Mouse (Mus musculus) CH12.LX (cell line): Measurements from ENCODE around the gene Chst8. TPM values are rescaled to one million over a fixed set of nuclear protein-coding genes. Genes with fewer than 3 reads are reported as not detected.

Source experiments
- DNase-seq: peaks from one replicate; pipeline ENCODE4 v3.0.0-alpha.2; 2013; ENCODE audit errors: extremely low read depth
- H3K27ac ChIP-seq: 2 replicates; pipeline ENCODE4 v1.5.1; 2012; ENCODE audit warnings: low read depth, mild to moderate bottlenecking, control low read depth, moderate library complexity; ENCODE audit not compliant: insufficient read depth
- H3K27me3 ChIP-seq: replicated peaks from 2 replicates; pipeline ENCODE3; 2012; ENCODE audit warnings: inconsistent platforms
- H3K36me3 ChIP-seq, 2 experiments: replicated peaks in 1 of 2; 2 replicates each; pipeline versions ENCODE3 to v1.6.1; 2012; ENCODE audit warnings: inconsistent platforms in 1 of 2, low read length in 1 of 2, mild to moderate bottlenecking in 1 of 2, mixed read lengths in 1 of 2, moderate library complexity in 1 of 2; ENCODE audit not compliant: control insufficient read depth in 1 of 2, insufficient read depth in 1 of 2
- H3K4me1 ChIP-seq, 2 experiments: 2 replicates each; pipeline ENCODE4 v1.6.1; 2012; ENCODE audit warnings: inconsistent platforms in 1 of 2, moderate library complexity in 1 of 2; ENCODE audit not compliant: insufficient read depth in 2 of 2, control insufficient read depth in 1 of 2
- H3K4me2 ChIP-seq: 2 replicates; pipeline ENCODE4 v1.6.1; 2012; ENCODE audit warnings: low read depth, mild to moderate bottlenecking, control low read depth; ENCODE audit not compliant: poor library complexity, insufficient read depth, severe bottlenecking
- H3K4me3 ChIP-seq, 3 experiments: fragments of 150-350 bp in 1 of 3; sonication (generic) in 1 of 3; replicated peaks in 1 of 3; 2 replicates each; pipeline versions ENCODE3 to v1.5.1; 2011 to 2012; ENCODE audit warnings: low read depth in 2 of 3, low read length in 2 of 3, mild to moderate bottlenecking in 2 of 3, moderate library complexity in 2 of 3, control low read depth in 1 of 3, improper control_type of control experiment in 1 of 3, inconsistent platforms in 1 of 3, mixed read lengths in 1 of 3; ENCODE audit not compliant: poor library complexity in 1 of 3
- H3K79me2 ChIP-seq: replicated peaks from 2 replicates; pipeline ENCODE4 v1.6.1; 2012; ENCODE audit warnings: mild to moderate bottlenecking, moderate library complexity; ENCODE audit not compliant: control insufficient read depth, poor library complexity, insufficient read depth, severe bottlenecking; ENCODE audit errors: extremely low read depth
- H3K9ac ChIP-seq: 2 replicates; pipeline ENCODE4 v1.6.1; 2012; ENCODE audit warnings: low read depth, mild to moderate bottlenecking, control low read depth, moderate library complexity; ENCODE audit not compliant: insufficient read depth
- H3K9me3 ChIP-seq: replicated peaks from 2 replicates; pipeline ENCODE3; 2012; ENCODE audit warnings: low read length, inconsistent platforms, mixed read lengths
- CHD1 ChIP-seq: IDR thresholded peaks from 2 replicates; pipeline ENCODE4 v1.6.1; 2012; ENCODE audit warnings: low read depth, low read length, improper control_type of control experiment, inconsistent platforms
- CTCF ChIP-seq, 2 experiments: IDR thresholded peaks in 1 of 2; conservative IDR thresholded peaks in 1 of 2; 2 replicates each; pipeline ENCODE4 v1.5.1; 2011 to 2012; ENCODE audit warnings: low read depth in 2 of 2, low read length in 2 of 2, improper control_type of control experiment in 1 of 2, inconsistent platforms in 1 of 2, mild to moderate bottlenecking in 1 of 2, moderate library complexity in 1 of 2
- E2F4 ChIP-seq: IDR thresholded peaks from 2 replicates; pipeline ENCODE4 v1.6.1; 2011; ENCODE audit warnings: low read depth, low read length, improper control_type of control experiment; ENCODE audit not compliant: insufficient replicate concordance
- EP300 ChIP-seq: IDR thresholded peaks from 2 replicates; pipeline ENCODE4 v1.6.1; 2011; ENCODE audit warnings: low read length, improper control_type of control experiment
- ETS1 ChIP-seq: conservative IDR thresholded peaks from 2 replicates; pipeline ENCODE4 v1.6.1; 2012; ENCODE audit warnings: low read depth, mild to moderate bottlenecking, inconsistent platforms, low read length, improper control_type of control experiment, moderate library complexity
- GABPA ChIP-seq: IDR thresholded peaks from 2 replicates; pipeline ENCODE4 v1.6.1; 2012; ENCODE audit warnings: low read depth, low read length, improper control_type of control experiment, inconsistent platforms; ENCODE audit not compliant: insufficient replicate concordance
- IRF4 ChIP-seq: IDR thresholded peaks from 2 replicates; pipeline ENCODE4 v1.6.1; 2014; ENCODE audit warnings: low read depth, mild to moderate bottlenecking, inconsistent platforms, low read length, improper control_type of control experiment
- JUN ChIP-seq: IDR thresholded peaks from 2 replicates; pipeline ENCODE4 v1.6.1; 2011; ENCODE audit warnings: low read depth, mild to moderate bottlenecking, low read length, improper control_type of control experiment, moderate library complexity; ENCODE audit not compliant: insufficient read depth
- JUND ChIP-seq: conservative IDR thresholded peaks from 2 replicates; pipeline ENCODE4 v1.6.1; 2011; ENCODE audit warnings: low read depth, low read length, improper control_type of control experiment
- MAFK ChIP-seq: IDR thresholded peaks from 2 replicates; pipeline ENCODE4 v1.6.1; 2011; ENCODE audit warnings: low read length, improper control_type of control experiment; ENCODE audit not compliant: insufficient replicate concordance
- MAX ChIP-seq: IDR thresholded peaks from 2 replicates; pipeline ENCODE4 v1.6.1; 2011; ENCODE audit warnings: low read length, improper control_type of control experiment
- MAZ ChIP-seq: IDR thresholded peaks from 2 replicates; pipeline ENCODE4 v1.6.1; 2012; ENCODE audit warnings: low read depth, mild to moderate bottlenecking, inconsistent platforms, low read length, improper control_type of control experiment, moderate library complexity
- MEF2A ChIP-seq: IDR thresholded peaks from 2 replicates; pipeline ENCODE4 v1.6.1; 2014; ENCODE audit warnings: low read depth, mild to moderate bottlenecking, inconsistent platforms, low read length, improper control_type of control experiment, borderline replicate concordance
- MXI1 ChIP-seq: IDR thresholded peaks from 2 replicates; pipeline ENCODE4 v1.6.1; 2011; ENCODE audit warnings: mild to moderate bottlenecking, low read depth, low read length, improper control_type of control experiment
- NELFE ChIP-seq: IDR thresholded peaks from 2 replicates; pipeline ENCODE4 v1.6.1; 2011; ENCODE audit warnings: low read depth, low read length, improper control_type of control experiment
- NRF1 ChIP-seq: IDR thresholded peaks from 2 replicates; pipeline ENCODE4 v1.6.1; 2014; ENCODE audit warnings: low read depth, mild to moderate bottlenecking, inconsistent platforms, low read length, improper control_type of control experiment, moderate library complexity
- PAX5 ChIP-seq: IDR thresholded peaks from 2 replicates; pipeline ENCODE4 v1.6.1; 2012; ENCODE audit warnings: low read length, inconsistent platforms, mixed read lengths
- POLR2A ChIP-seq: IDR thresholded peaks from 2 replicates; pipeline ENCODE4 v1.6.1; 2011; ENCODE audit warnings: low read depth, mild to moderate bottlenecking, improper control_type of control experiment, low read length
- POLR2AphosphoS2 ChIP-seq: IDR thresholded peaks from 2 replicates; pipeline ENCODE4 v1.6.1; 2011; ENCODE audit warnings: low read depth, low read length, improper control_type of control experiment
- RCOR1 ChIP-seq: conservative IDR thresholded peaks from 2 replicates; pipeline ENCODE4 v1.6.1; 2012; ENCODE audit warnings: low read depth, mild to moderate bottlenecking, inconsistent platforms, low read length, improper control_type of control experiment
- SIN3A ChIP-seq: IDR thresholded peaks from 2 replicates; pipeline ENCODE4 v1.6.1; 2012; ENCODE audit warnings: low read length, improper control_type of control experiment, inconsistent platforms
- SMC3 ChIP-seq: IDR thresholded peaks from 2 replicates; pipeline ENCODE4 v1.6.1; 2011; ENCODE audit warnings: low read depth, low read length, improper control_type of control experiment
- TBP ChIP-seq: conservative IDR thresholded peaks from 2 replicates; pipeline ENCODE4 v1.6.1; 2011; ENCODE audit warnings: low read depth, low read length, improper control_type of control experiment
- TCF12 ChIP-seq: IDR thresholded peaks from 2 replicates; pipeline ENCODE4 v1.6.1; 2014; ENCODE audit warnings: low read depth, mild to moderate bottlenecking, inconsistent platforms, low read length, improper control_type of control experiment
- USF2 ChIP-seq: conservative IDR thresholded peaks from 2 replicates; pipeline ENCODE4 v1.6.1; 2011; ENCODE audit warnings: low read depth, low read length, improper control_type of control experiment
- ZC3H11A ChIP-seq: IDR thresholded peaks from 2 replicates; pipeline ENCODE4 v1.6.1; 2012; ENCODE audit warnings: low read depth, mild to moderate bottlenecking, inconsistent platforms, low read length, improper control_type of control experiment
- ZMIZ1 ChIP-seq: IDR thresholded peaks from 2 replicates; pipeline ENCODE4 v1.6.1; 2012; ENCODE audit warnings: low read depth, mild to moderate bottlenecking, inconsistent platforms, low read length, improper control_type of control experiment
- ZNF384 ChIP-seq: IDR thresholded peaks from 2 replicates; pipeline ENCODE4 v1.6.1; 2012; ENCODE audit warnings: low read depth, low read length, improper control_type of control experiment, inconsistent platforms
- dilution Hi-C: fragments of 300-500 bp; cut with MboI; formaldehyde crosslinking; loops from 2 replicates; pipeline ENCODE4 v1.14.3; 2020; ENCODE audit warnings: low sequenced_read_pairs; ENCODE audit not compliant: extremely low pct_unique_long_range_greater_than_20kb, extremely low pct_ligation_motif_present
- in situ Hi-C: fragments of 300-500 bp; cut with MboI; formaldehyde crosslinking; loops from 3 replicates; pipeline ENCODE4 v1.14.3; 2019; ENCODE audit warnings: low sequenced_read_pairs, low pct_ligation_motif_present, low pct_unique_long_range_greater_than_20kb, mixed read lengths
- polyA plus RNA-seq: library from polyadenylated mRNA; unstranded; fragments of >175 nt; gene quantifications from 2 replicates; pipeline ENCODE4 v1.2.1, GENCODE M21; 2012; ENCODE audit warnings: low read depth; ENCODE audit not compliant: insufficient read length
- total RNA-seq, 2 experiments: library from RNA; depleted of rRNA; stranded (reverse); fragments of 300-350 nt in 1 of 2; fragments of >200 nt in 1 of 2; gene quantifications; 2 replicates each; pipeline ENCODE4 v1.2.3; 2012 to 2014

The Chst8 gene
- total and polyA plus RNA-seq, 3 experiments, result 0.13 to 0.27 (median 0.16) TPM

DNA sequence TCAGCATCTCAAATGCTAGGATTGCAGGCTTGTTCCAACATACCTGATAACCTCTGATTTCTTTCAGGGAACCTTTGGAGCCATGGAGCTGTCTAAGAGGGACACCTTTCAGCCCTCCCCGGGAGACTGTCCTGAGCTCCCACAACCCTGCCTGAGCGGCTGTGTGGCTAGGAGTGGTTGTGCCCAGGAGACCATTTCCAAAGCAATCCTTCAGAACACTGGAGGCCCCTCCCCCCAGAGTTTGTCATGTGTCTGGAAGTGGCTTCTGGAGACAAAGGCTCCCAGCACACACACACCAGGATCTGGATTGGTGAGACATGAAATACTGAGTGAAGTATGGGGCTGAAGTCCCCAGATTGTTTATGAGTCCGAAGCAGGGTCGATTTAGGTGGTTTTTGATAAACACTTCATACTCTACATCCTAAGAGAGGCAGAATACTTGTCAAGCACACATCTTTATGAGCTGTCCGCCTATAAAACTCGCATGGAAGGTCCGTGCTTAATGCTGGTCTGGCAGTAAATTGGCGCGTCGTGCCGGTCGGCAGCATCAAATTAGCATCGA, 12.5 kb downstream of the Chst8 start:
- Histone ChIP-seq H3K9me3 (no peaks in the 10 kb centered on the region), H3K36me3 (no peaks in the 10 kb centered on the region), H3K27me3 (peaks cover 47% of the 10 kb centered on the region), H3K79me2 (no peaks in the 10 kb centered on the region), H3K4me1 (peaks cover 0 to 2% of the 10 kb centered on the region in 2 experiments; a peak in 1 of 4 replicates), H3K4me3 (no peak overlapping the region), H3K9ac (no peak overlapping the region), H3K27ac (no peak overlapping the region), H3K4me2 (no peak overlapping the region)
- DNase-seq, result no peak
- TF ChIP-seq EP300 (no peak), NRF1 (no peak)
- dilution Hi-C loops (no loop called here), in situ Hi-C loops (no loop called here)

DNA sequence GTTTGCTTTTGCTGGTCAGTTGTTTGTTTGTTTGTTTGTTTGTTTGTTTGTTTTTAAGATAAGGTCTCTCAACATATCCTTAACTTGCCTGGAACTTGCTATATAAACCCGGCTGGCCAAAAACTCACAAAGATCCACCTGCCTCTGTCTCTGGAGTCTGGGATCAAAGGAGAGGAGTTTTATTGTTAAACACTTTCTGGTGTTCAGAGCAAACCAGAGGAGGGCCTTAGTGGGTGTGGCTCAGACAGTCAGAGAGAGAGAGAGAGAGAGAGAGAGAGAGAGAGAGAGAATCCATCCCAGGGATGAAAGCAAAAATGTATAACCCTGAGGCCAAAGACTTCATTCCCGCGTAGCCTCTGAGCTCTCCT, 13.1 kb downstream of the Chst8 start:
- Histone ChIP-seq H3K27me3 (peaks cover 53% of the 10 kb centered on the region), H3K79me2 (no peaks in the 10 kb centered on the region)

DNA sequence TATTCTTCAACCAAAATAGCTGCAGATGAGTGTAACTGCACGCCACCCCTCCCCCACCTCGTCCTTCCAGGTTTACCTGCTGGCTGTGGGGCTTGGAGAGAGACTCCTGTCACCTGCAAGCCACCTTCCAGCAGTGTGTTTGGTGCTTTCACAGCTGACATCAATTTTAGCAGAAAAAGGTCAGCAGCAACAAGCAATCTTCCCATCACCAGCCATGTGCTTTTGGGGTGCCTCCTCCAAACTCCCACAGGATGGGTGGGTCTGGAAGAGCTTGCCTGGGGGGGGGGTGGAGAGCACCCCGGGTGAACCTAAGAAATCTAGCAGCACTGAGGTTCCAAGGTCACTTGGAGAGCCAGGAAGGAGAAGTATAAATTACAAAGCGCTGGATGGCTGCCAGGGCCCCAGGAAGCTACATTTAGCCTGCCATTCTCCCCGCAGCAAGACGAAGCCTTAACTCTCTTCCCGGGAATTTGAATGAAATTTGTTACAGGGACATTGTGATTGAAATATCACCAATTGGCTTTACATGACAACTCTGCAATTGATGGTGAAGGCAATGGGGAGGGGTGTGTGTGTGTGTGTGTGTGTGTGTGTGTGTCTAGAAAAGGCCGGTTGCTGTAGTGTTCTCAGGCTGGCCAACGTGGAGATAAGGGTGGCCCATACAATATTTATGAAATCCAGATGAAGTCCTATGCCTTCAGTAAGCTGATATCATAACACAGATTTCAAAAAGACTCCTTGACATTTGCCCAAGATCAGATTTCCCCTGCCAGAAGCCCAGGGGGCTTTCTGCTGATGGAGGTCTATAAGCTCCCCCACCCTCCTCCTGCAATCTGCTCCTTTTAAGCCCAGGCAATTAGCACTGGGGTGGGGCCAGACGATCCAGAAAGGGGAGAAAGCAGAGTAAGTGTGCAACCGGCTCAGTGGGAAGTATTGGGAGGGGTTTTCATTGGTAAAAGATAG, 13.8 kb downstream of the Chst8 start:
- H3K27me3 ChIP-seq, result peaks cover 58% of the 10 kb centered on the region
- H3K4me2 ChIP-seq, result no peak overlapping the region
- DNase-seq, result no peak
- no peaks in the 10 kb centered on the region for H3K9me3 ChIP-seq
- H3K9ac ChIP-seq, result no peak overlapping the region
- H3K4me1 ChIP-seq, result 0 out of 4 replicates have a peak, but pooled peaks cover 0 to under 1% of the 10 kb centered on the region in 2 experiments
- no peak overlapping the region for H3K27ac ChIP-seq
- H3K4me3 ChIP-seq, result no peak overlapping the region
- dilution Hi-C loops (no loop called here), in situ Hi-C loops (no loop called here)
- H3K36me3 ChIP-seq, result no peaks in the 10 kb centered on the region
- no peaks in the 10 kb centered on the region for H3K79me2 ChIP-seq
- no peak for TF ChIP-seq SIN3A
- TF ChIP-seq NELFE, result no peak
- no peak for TF ChIP-seq NRF1
- TF ChIP-seq JUN, result no peak
- TF ChIP-seq POLR2A, result no peak
- TF ChIP-seq TBP, result no peak
- TF ChIP-seq TCF12, result no peak
- TF ChIP-seq IRF4, result no peak
- TF ChIP-seq ZMIZ1, result no peak
- no peak for TF ChIP-seq CHD1
- TF ChIP-seq PAX5, result no peak
- no peak for TF ChIP-seq JUND
- no peak for TF ChIP-seq ZC3H11A
- no peak for TF ChIP-seq MAZ
- TF ChIP-seq USF2, result no peak

More for the DNA sequence above, 13.1 kb downstream of the Chst8 start:
- TF ChIP-seq TCF12 (no peak), MAX (no peak), E2F4 (no peak), CTCF (conservative IDR thresholded peaks at IDR 0.05 in 1 of 2, IDR thresholded peaks at IDR 0.05 in 1 of 2; ENCODE audit: low read depth in 2 of 2, low read length in 2 of 2) (no peak), RCOR1 (no peak), MEF2A (no peak), CHD1 (no peak), JUN (no peak), GABPA (no peak), POLR2A (no peak), ZMIZ1 (no peak), NRF1 (no peak), MXI1 (no peak), ZNF384 (no peak), ETS1 (no peak), SIN3A (no peak), MAFK (no peak), SMC3 (no peak), POLR2AphosphoS2 (no peak), EP300 (no peak)
- Histone ChIP-seq H3K4me1 (peaks cover 0 to 2% of the 10 kb centered on the region in 2 experiments; a peak in 1 of 4 replicates), H3K9ac (no peak overlapping the region), H3K4me2 (no peak overlapping the region), H3K9me3 (no peaks in the 10 kb centered on the region), H3K27ac (no peak overlapping the region), H3K4me3 (no peak overlapping the region), H3K36me3 (no peaks in the 10 kb centered on the region)
- in situ Hi-C loops, result no loop called here
- no peak for DNase-seq
- dilution Hi-C loops, result no loop called here
